Mouse (Mus musculus) CH12.LX (cell line): ENCODE results near the gene Rora. TPM values are rescaled to one million over a fixed set of nuclear protein-coding genes. Genes with fewer than 3 reads are reported as not detected.

ENCODE experiments used
- DNase-seq: peaks from one replicate; pipeline ENCODE4 v3.0.0-alpha.2; 2013; ENCODE audit errors: extremely low read depth
- H3K27ac ChIP-seq: 2 replicates; pipeline ENCODE4 v1.5.1; 2012; ENCODE audit warnings: low read depth, mild to moderate bottlenecking, control low read depth, moderate library complexity; ENCODE audit not compliant: insufficient read depth
- H3K27me3 ChIP-seq: replicated peaks from 2 replicates; pipeline ENCODE3; 2012; ENCODE audit warnings: inconsistent platforms
- H3K36me3 ChIP-seq, 2 experiments: replicated peaks in 1 of 2; 2 replicates each; pipeline versions ENCODE3 to v1.6.1; 2012; ENCODE audit warnings: inconsistent platforms in 1 of 2, low read length in 1 of 2, mild to moderate bottlenecking in 1 of 2, mixed read lengths in 1 of 2, moderate library complexity in 1 of 2; ENCODE audit not compliant: control insufficient read depth in 1 of 2, insufficient read depth in 1 of 2
- H3K4me1 ChIP-seq, 2 experiments: 2 replicates each; pipeline ENCODE4 v1.6.1; 2012; ENCODE audit warnings: inconsistent platforms in 1 of 2, moderate library complexity in 1 of 2; ENCODE audit not compliant: insufficient read depth in 2 of 2, control insufficient read depth in 1 of 2
- H3K4me2 ChIP-seq: 2 replicates; pipeline ENCODE4 v1.6.1; 2012; ENCODE audit warnings: low read depth, mild to moderate bottlenecking, control low read depth; ENCODE audit not compliant: poor library complexity, insufficient read depth, severe bottlenecking
- H3K4me3 ChIP-seq, 3 experiments: fragments of 150-350 bp in 1 of 3; sonication (generic) in 1 of 3; replicated peaks in 1 of 3; 2 replicates each; pipeline versions ENCODE3 to v1.5.1; 2011 to 2012; ENCODE audit warnings: low read depth in 2 of 3, low read length in 2 of 3, mild to moderate bottlenecking in 2 of 3, moderate library complexity in 2 of 3, control low read depth in 1 of 3, improper control_type of control experiment in 1 of 3, inconsistent platforms in 1 of 3, mixed read lengths in 1 of 3; ENCODE audit not compliant: poor library complexity in 1 of 3
- H3K79me2 ChIP-seq: replicated peaks from 2 replicates; pipeline ENCODE4 v1.6.1; 2012; ENCODE audit warnings: mild to moderate bottlenecking, moderate library complexity; ENCODE audit not compliant: control insufficient read depth, poor library complexity, insufficient read depth, severe bottlenecking; ENCODE audit errors: extremely low read depth
- H3K9ac ChIP-seq: 2 replicates; pipeline ENCODE4 v1.6.1; 2012; ENCODE audit warnings: low read depth, mild to moderate bottlenecking, control low read depth, moderate library complexity; ENCODE audit not compliant: insufficient read depth
- H3K9me3 ChIP-seq: replicated peaks from 2 replicates; pipeline ENCODE3; 2012; ENCODE audit warnings: low read length, inconsistent platforms, mixed read lengths
- BHLHE40 ChIP-seq: IDR thresholded peaks from 2 replicates; pipeline ENCODE4 v1.6.1; 2011; ENCODE audit warnings: mild to moderate bottlenecking, low read depth, low read length, improper control_type of control experiment
- CHD1 ChIP-seq: IDR thresholded peaks from 2 replicates; pipeline ENCODE4 v1.6.1; 2012; ENCODE audit warnings: low read depth, low read length, improper control_type of control experiment, inconsistent platforms
- CTCF ChIP-seq, 2 experiments: IDR thresholded peaks in 1 of 2; conservative IDR thresholded peaks in 1 of 2; 2 replicates each; pipeline ENCODE4 v1.5.1; 2011 to 2012; ENCODE audit warnings: low read depth in 2 of 2, low read length in 2 of 2, improper control_type of control experiment in 1 of 2, inconsistent platforms in 1 of 2, mild to moderate bottlenecking in 1 of 2, moderate library complexity in 1 of 2
- E2F4 ChIP-seq: IDR thresholded peaks from 2 replicates; pipeline ENCODE4 v1.6.1; 2011; ENCODE audit warnings: low read depth, low read length, improper control_type of control experiment; ENCODE audit not compliant: insufficient replicate concordance
- EP300 ChIP-seq: IDR thresholded peaks from 2 replicates; pipeline ENCODE4 v1.6.1; 2011; ENCODE audit warnings: low read length, improper control_type of control experiment
- GABPA ChIP-seq: IDR thresholded peaks from 2 replicates; pipeline ENCODE4 v1.6.1; 2012; ENCODE audit warnings: low read depth, low read length, improper control_type of control experiment, inconsistent platforms; ENCODE audit not compliant: insufficient replicate concordance
- IRF4 ChIP-seq: IDR thresholded peaks from 2 replicates; pipeline ENCODE4 v1.6.1; 2014; ENCODE audit warnings: low read depth, mild to moderate bottlenecking, inconsistent platforms, low read length, improper control_type of control experiment
- MAZ ChIP-seq: IDR thresholded peaks from 2 replicates; pipeline ENCODE4 v1.6.1; 2012; ENCODE audit warnings: low read depth, mild to moderate bottlenecking, inconsistent platforms, low read length, improper control_type of control experiment, moderate library complexity
- MXI1 ChIP-seq: IDR thresholded peaks from 2 replicates; pipeline ENCODE4 v1.6.1; 2011; ENCODE audit warnings: mild to moderate bottlenecking, low read depth, low read length, improper control_type of control experiment
- NELFE ChIP-seq: IDR thresholded peaks from 2 replicates; pipeline ENCODE4 v1.6.1; 2011; ENCODE audit warnings: low read depth, low read length, improper control_type of control experiment
- PAX5 ChIP-seq: IDR thresholded peaks from 2 replicates; pipeline ENCODE4 v1.6.1; 2012; ENCODE audit warnings: low read length, inconsistent platforms, mixed read lengths
- POLR2AphosphoS2 ChIP-seq: IDR thresholded peaks from 2 replicates; pipeline ENCODE4 v1.6.1; 2011; ENCODE audit warnings: low read depth, low read length, improper control_type of control experiment
- RAD21 ChIP-seq: IDR thresholded peaks from 2 replicates; pipeline ENCODE4 v1.6.1; 2011; ENCODE audit warnings: low read depth, mild to moderate bottlenecking, low read length, improper control_type of control experiment, moderate library complexity
- RCOR1 ChIP-seq: conservative IDR thresholded peaks from 2 replicates; pipeline ENCODE4 v1.6.1; 2012; ENCODE audit warnings: low read depth, mild to moderate bottlenecking, inconsistent platforms, low read length, improper control_type of control experiment
- SIN3A ChIP-seq: IDR thresholded peaks from 2 replicates; pipeline ENCODE4 v1.6.1; 2012; ENCODE audit warnings: low read length, improper control_type of control experiment, inconsistent platforms
- SMC3 ChIP-seq: IDR thresholded peaks from 2 replicates; pipeline ENCODE4 v1.6.1; 2011; ENCODE audit warnings: low read depth, low read length, improper control_type of control experiment
- TBP ChIP-seq: conservative IDR thresholded peaks from 2 replicates; pipeline ENCODE4 v1.6.1; 2011; ENCODE audit warnings: low read depth, low read length, improper control_type of control experiment
- TCF12 ChIP-seq: IDR thresholded peaks from 2 replicates; pipeline ENCODE4 v1.6.1; 2014; ENCODE audit warnings: low read depth, mild to moderate bottlenecking, inconsistent platforms, low read length, improper control_type of control experiment
- UBTF ChIP-seq: IDR thresholded peaks from 2 replicates; pipeline ENCODE4 v1.6.1; 2012; ENCODE audit warnings: low read depth, mild to moderate bottlenecking, inconsistent platforms, low read length, improper control_type of control experiment, moderate library complexity
- USF2 ChIP-seq: conservative IDR thresholded peaks from 2 replicates; pipeline ENCODE4 v1.6.1; 2011; ENCODE audit warnings: low read depth, low read length, improper control_type of control experiment
- ZKSCAN1 ChIP-seq: IDR thresholded peaks from 2 replicates; pipeline ENCODE4 v1.6.1; 2012; ENCODE audit warnings: low read depth, inconsistent platforms, low read length, improper control_type of control experiment, borderline replicate concordance
- ZMIZ1 ChIP-seq: IDR thresholded peaks from 2 replicates; pipeline ENCODE4 v1.6.1; 2012; ENCODE audit warnings: low read depth, mild to moderate bottlenecking, inconsistent platforms, low read length, improper control_type of control experiment
- ZNF384 ChIP-seq: IDR thresholded peaks from 2 replicates; pipeline ENCODE4 v1.6.1; 2012; ENCODE audit warnings: low read depth, low read length, improper control_type of control experiment, inconsistent platforms
- dilution Hi-C: fragments of 300-500 bp; cut with MboI; formaldehyde crosslinking; loops from 2 replicates; pipeline ENCODE4 v1.14.3; 2020; ENCODE audit warnings: low sequenced_read_pairs; ENCODE audit not compliant: extremely low pct_unique_long_range_greater_than_20kb, extremely low pct_ligation_motif_present
- in situ Hi-C: fragments of 300-500 bp; cut with MboI; formaldehyde crosslinking; loops from 3 replicates; pipeline ENCODE4 v1.14.3; 2019; ENCODE audit warnings: low sequenced_read_pairs, low pct_ligation_motif_present, low pct_unique_long_range_greater_than_20kb, mixed read lengths
- polyA plus RNA-seq: library from polyadenylated mRNA; unstranded; fragments of >175 nt; gene quantifications from 2 replicates; pipeline ENCODE4 v1.2.1, GENCODE M21; 2012; ENCODE audit warnings: low read depth; ENCODE audit not compliant: insufficient read length
- total RNA-seq, 2 experiments: library from RNA; depleted of rRNA; stranded (reverse); fragments of 300-350 nt in 1 of 2; fragments of >200 nt in 1 of 2; gene quantifications; 2 replicates each; pipeline ENCODE4 v1.2.3; 2012 to 2014

The Rora gene
- total and polyA plus RNA-seq, 3 experiments = 0.36 to 0.66 (median 0.64) TPM

GRCm38 (mm10) chr9:69347796-69348195, 694.2 kb downstream of the Rora start:
- no peak for TF ChIP-seq ZNF384
- no peak for TF ChIP-seq GABPA
- no peak for TF ChIP-seq E2F4
- no peak for TF ChIP-seq USF2
- TF ChIP-seq EP300 = no peak
- TF ChIP-seq CHD1 = no peak
- TF ChIP-seq BHLHE40 = no peak
- no peak for TF ChIP-seq UBTF
- TF ChIP-seq MXI1 = no peak
- TF ChIP-seq ZKSCAN1 = no peak
- TF ChIP-seq CTCF (conservative IDR thresholded peaks at IDR 0.05 in 1 of 2, IDR thresholded peaks at IDR 0.05 in 1 of 2; ENCODE audit: low read depth in 2 of 2, low read length in 2 of 2) = no peak
- TF ChIP-seq RCOR1 = no peak
- no peak for TF ChIP-seq NELFE
- no peak for TF ChIP-seq SIN3A
- no peak for TF ChIP-seq IRF4
- no peak for TF ChIP-seq TCF12
- no peak for TF ChIP-seq PAX5
- no peak for TF ChIP-seq POLR2AphosphoS2
- no peak for TF ChIP-seq ZMIZ1
- Histone ChIP-seq H3K9me3 (no peaks in the 10 kb centered on the region), H3K4me2 (no peak overlapping the region), H3K36me3 (no peaks in the 10 kb centered on the region), H3K27ac (no peak overlapping the region), H3K79me2 (no peaks in the 10 kb centered on the region), H3K4me3 (no peak overlapping the region), H3K9ac (no peak overlapping the region), H3K27me3 (no peaks in the 10 kb centered on the region), H3K4me1 (peaks cover 12 to 46% of the 10 kb centered on the region in 2 experiments)
- dilution Hi-C loops (no loop called here), in situ Hi-C loops (no loop called here)
- DNase-seq = no peak

GRCm38 (mm10) chr9:69349537-69349936, 696.0 kb downstream of the Rora start:
- Histone ChIP-seq H3K4me2 (no peak overlapping the region), H3K4me3 (no peak overlapping the region), H3K36me3 (no peaks in the 10 kb centered on the region), H3K9ac (no peak overlapping the region), H3K9me3 (no peaks in the 10 kb centered on the region), H3K27ac (no peak overlapping the region), H3K4me1 (peaks cover 12 to 49% of the 10 kb centered on the region in 2 experiments), H3K79me2 (no peaks in the 10 kb centered on the region), H3K27me3 (no peaks in the 10 kb centered on the region)
- peak; percentile 48 for DNase-seq
- in situ Hi-C loops = no loop called here
- dilution Hi-C loops = no loop called here
- no peak for TF ChIP-seq SMC3
- TF ChIP-seq RAD21 = no peak
- TF ChIP-seq TBP = no peak
- TF ChIP-seq TCF12 = no peak
- peak; percentile 80 for TF ChIP-seq ZNF384
- peak; percentile 47; the same call in 1 of the 2 replicates for TF ChIP-seq IRF4
- no peak for TF ChIP-seq MAZ
- TF ChIP-seq BHLHE40 = no peak; the same call in 1 of the 2 replicates
